Mouse (Mus musculus) gastrocnemius, adult 2 months (tissue): ENCODE data around the gene 9530003J23Rik. TPM values are rescaled to one million over a fixed set of nuclear protein-coding genes. Genes with fewer than 3 reads are reported as not detected.
"Not testable (repeated sequence)": the region's sequence is repeated elsewhere in the genome, so short reads cannot be mapped to it uniquely, and the experiment has no call there.

Experiments
- DNase-seq: peaks from one replicate; pipeline ENCODE4 v3.0.0; 2022
- H3K27ac ChIP-seq: fragments of 200-600 bp; 2 replicates; pipeline ENCODE4 v1.8.1; 2022; ENCODE audit warnings: mild to moderate bottlenecking
- H3K4me3 ChIP-seq: fragments of 200-600 bp; 2 replicates; pipeline ENCODE4 v1.8.1; 2022; ENCODE audit warnings: mild to moderate bottlenecking, moderate library complexity
- CTCF ChIP-seq: fragments of 200-600 bp; IDR thresholded peaks from 2 replicates; pipeline ENCODE4 v1.8.1; 2022; ENCODE audit warnings: antibody characterized with exemption, mild to moderate bottlenecking, moderate library complexity
- intact Hi-C: fragments of 180-260 bp; cut with DNase I; formaldehyde crosslinking; loops from one replicate; pipeline ENCODE4 v1.15.1; 2025
- long read RNA-seq, 2 experiments: library from polyadenylated mRNA; stranded (forward); transcript quantifications; one replicate each; pipeline ENCODE4 v2.0.0; 2021
- total RNA-seq, 2 experiments: library from RNA; stranded (reverse); gene quantifications; 2 replicates each; pipeline ENCODE4 v1.2.3; 2021

Gene 9530003J23Rik
- not detected for total RNA-seq
- long read RNA-seq, experiment 1, result 0 reads
- long read RNA-seq, experiment 2, result 0 reads

- intact Hi-C loops, result no loop called here
- no peak within 1 kb of the TSS for H3K27ac ChIP-seq
- no peak within 1 kb of the TSS for H3K4me3 ChIP-seq
- no peak for TF ChIP-seq CTCF
- DNase-seq, result no peak
Observed at GRCm38 (mm10) chr10:117238603-117239002, at the start of gene 9530003J23Rik. Gene 9530003J23Rik, minus strand, starts transcription at chr10:117238703.

- intact Hi-C loops, result no loop called here
- no peak overlapping the region for H3K4me3 ChIP-seq
- no peak overlapping the region for H3K27ac ChIP-seq
- no peak for TF ChIP-seq CTCF
- no peak for DNase-seq
Observed at GRCm38 (mm10) chr10:117287226-117287850, 48.8 kb upstream of the 9530003J23Rik start.

- no peak overlapping the region for H3K4me3 ChIP-seq
- H3K27ac ChIP-seq, result no peak overlapping the region
- intact Hi-C loops, result no loop called here
- DNase-seq, result no peak
- no peak for TF ChIP-seq CTCF
Observed at GRCm38 (mm10) chr10:117286366-117286970, 48.0 kb upstream of the 9530003J23Rik start.

GRCm38 (mm10) chr10:117285584-117285983, 47.1 kb upstream of the 9530003J23Rik start:
- H3K4me3 ChIP-seq, DNase-seq, H3K27ac ChIP-seq, intact Hi-C loops: not testable (repeated sequence)

- intact Hi-C loops, result no loop called here
- no peak overlapping the region for H3K27ac ChIP-seq
- no peak for TF ChIP-seq CTCF
Observed at GRCm38 (mm10) chr10:117284578-117285520, 46.3 kb upstream of the 9530003J23Rik start.

GRCm38 (mm10) chr10:117283871-117284577, 45.5 kb upstream of the 9530003J23Rik start:
- no peak for DNase-seq
- intact Hi-C loops, result no loop called here
- no peak overlapping the region for H3K27ac ChIP-seq
- no peak for TF ChIP-seq CTCF
- no peak overlapping the region for H3K4me3 ChIP-seq

More at GRCm38 (mm10) chr10:117284578-117285520, 46.3 kb upstream of the 9530003J23Rik start:
- no peak overlapping the region for H3K4me3 ChIP-seq
- no peak for DNase-seq

GRCm38 (mm10) chr10:117283196-117283595, 44.7 kb upstream of the 9530003J23Rik start:
- H3K27ac ChIP-seq, H3K4me3 ChIP-seq, DNase-seq, intact Hi-C loops: not testable (repeated sequence)

- intact Hi-C loops, result no loop called here
- Histone ChIP-seq H3K27ac (no peak overlapping the region), H3K4me3 (no peak overlapping the region)
- no peak for DNase-seq
- no peak for TF ChIP-seq CTCF
Observed at GRCm38 (mm10) chr10:117282551-117282950, 44.0 kb upstream of the 9530003J23Rik start.

- Histone ChIP-seq H3K4me3 (peak within 1 kb of the TSS; percentile 48), H3K27ac (peak within 1 kb of the TSS; percentile 48; the same call in 1 of the 2 replicates)
- intact Hi-C loops, result no loop called here
- TF ChIP-seq CTCF, result no peak
- DNase-seq, result no peak
Observed at GRCm38 (mm10) chr10:117282049-117282448, 43.5 kb upstream of the 9530003J23Rik start, which contains the start of gene Lyz2. Gene Lyz2, minus strand, starts transcription at chr10:117282321.

- no peak for DNase-seq
- no peak for TF ChIP-seq CTCF
- peak overlapping the region; percentile 48; the same call in 1 of the 2 replicates for H3K27ac ChIP-seq
- intact Hi-C loops, result no loop called here
- peak overlapping the region; percentile 48 for H3K4me3 ChIP-seq
Observed at GRCm38 (mm10) chr10:117281381-117281920, 42.9 kb upstream of the 9530003J23Rik start.

GRCm38 (mm10) chr10:117280000-117280399, 41.5 kb upstream of the 9530003J23Rik start:
- Histone ChIP-seq H3K4me3 (peak overlapping the region; percentile 48), H3K27ac (no peak overlapping the region)
- intact Hi-C loops, result no loop called here
- peak; percentile 32 for DNase-seq
- TF ChIP-seq CTCF, result no peak

- intact Hi-C loops, H3K27ac ChIP-seq, H3K4me3 ChIP-seq, DNase-seq: not testable (repeated sequence)
Observed at GRCm38 (mm10) chr10:117278510-117278909, 40.0 kb upstream of the 9530003J23Rik start.

GRCm38 (mm10) chr10:117277779-117278178, 39.3 kb upstream of the 9530003J23Rik start:
- intact Hi-C loops, H3K27ac ChIP-seq, DNase-seq, H3K4me3 ChIP-seq: not testable (repeated sequence)
